ENCODE assay signal across 9 mouse cellular contexts in genomic region chr13:101914691-101915541, GRCm38 (mm10).
A peak's percentile ranks its signal among the peaks of the same experiment; 100 is the strongest.
DNase-seq lines count a peak whose midpoint lies in the region; ATAC-seq and TF ChIP-seq lines count a peak whose summit lies in the region.
"Had no signal": no experiment of that assay in that cellular context is flagged by ENCODE, and none has a peak within 500 bp of the region (broad histone marks: within the 10 kb centered on the region; RNA-seq: fewer than 3 reads in every experiment).

No protein-coding gene starts in this region.

- peak; percentile 82 for DNase-seq in brain, embryonic 14.5 days (ENCODE audit: low read depth)
- DNase-seq in heart, adult 2 months = peak; percentile 20 to 31
- DNase-seq in left cerebral cortex, postnatal 4 days = peak; percentile 14
- peak; percentile 48 for DNase-seq in stomach, postnatal 0 days (ENCODE audit: low spot score)
- no peak for DNase-seq in ovary, postnatal 36 days (ENCODE audit: low spot score)
- DNase-seq in ovary, postnatal 10 days (ENCODE audit: low spot score) = no peak

- no peak overlapping the region for H3K4me2 ChIP-seq in hindbrain, embryonic 16.5 days (ENCODE audit: low read length)
- no peak overlapping the region for H3K4me2 ChIP-seq in hindbrain, embryonic 13.5 days
- no peak overlapping the region for H3K4me2 ChIP-seq in stomach, postnatal 0 days (replicated peaks; ENCODE audit: low read depth)

- H3K9ac ChIP-seq in hindbrain, embryonic 16.5 days (ENCODE audit: low read depth, low read length) = no peak overlapping the region
- H3K9ac ChIP-seq in hindbrain, embryonic 13.5 days = no peak overlapping the region
- H3K9ac ChIP-seq in heart, adult 2 months (ENCODE audit: low read depth, low read length) = no peak overlapping the region
- no peak overlapping the region for H3K9ac ChIP-seq in stomach, postnatal 0 days (ENCODE audit: low read length)

- no peaks in the 10 kb centered on the region for H3K27me3 ChIP-seq in hindbrain, embryonic 16.5 days (replicated peaks; ENCODE audit: control insufficient read depth, insufficient read depth, low read length)
- no peaks in the 10 kb centered on the region for H3K27me3 ChIP-seq in hindbrain, embryonic 13.5 days
- no peaks in the 10 kb centered on the region for H3K27me3 ChIP-seq in heart, adult 2 months (ENCODE audit: control insufficient read depth, insufficient read depth, low read length)
- H3K27me3 ChIP-seq in stomach, postnatal 0 days (ENCODE audit: control insufficient read depth, insufficient read depth, low read length) = no peaks in the 10 kb centered on the region

- WGBS in hindbrain, embryonic 16.5 days = 37% methylated on average over 5 of the region's 5 CpGs
- WGBS in hindbrain, embryonic 13.5 days = 54% methylated on average over 5 of the region's 5 CpGs
- WGBS in heart, adult 2 months = 10% methylated on average over 5 of the region's 5 CpGs
- 8% methylated on average over 5 of the region's 5 CpGs for WGBS in stomach, postnatal 0 days

- no peak for TF ChIP-seq POLR2A in brain, embryonic 14.5 days (IDR thresholded peaks at IDR 0.05; ENCODE audit: borderline replicate concordance, extremely low read depth, insufficient read depth, insufficient read length, poor library complexity, severe bottlenecking)
- no peak for TF ChIP-seq POLR2A in heart, adult 2 months (IDR thresholded peaks at IDR 0.05; ENCODE audit: insufficient read depth, low read depth, low read length)

- H3K9me3 ChIP-seq in hindbrain, embryonic 16.5 days (ENCODE audit: control insufficient read depth, low read length) = no peaks in the 10 kb centered on the region
- no peaks in the 10 kb centered on the region for H3K9me3 ChIP-seq in hindbrain, embryonic 13.5 days
- H3K9me3 ChIP-seq in stomach, postnatal 0 days (ENCODE audit: control insufficient read depth, low read length) = no peaks in the 10 kb centered on the region
- H3K9me3 ChIP-seq: G1E had no signal

- peak; percentile 77; the same call in 1 of the 2 replicates for ATAC-seq in hindbrain, embryonic 16.5 days
- ATAC-seq in hindbrain, embryonic 13.5 days (ENCODE audit: low FRiP score) = no peak
- peak; percentile 75 for ATAC-seq in stomach, postnatal 0 days (ENCODE audit: low FRiP score, low TSS enrichment)

- no peak for TF ChIP-seq EP300 in heart, adult 2 months (IDR thresholded peaks at IDR 0.05; ENCODE audit: insufficient read depth, low read depth, low read length)
- TF ChIP-seq EP300 in stomach, postnatal 0 days (optimal IDR thresholded peaks at IDR 0.05) = no peak

- TF ChIP-seq CTCF in brain, embryonic 14.5 days (IDR thresholded peaks at IDR 0.05; ENCODE audit: borderline replicate concordance, extremely low read depth, insufficient read depth, insufficient read length) = no peak
- no peak for TF ChIP-seq CTCF in heart, adult 2 months (IDR thresholded peaks at IDR 0.05)
- TF ChIP-seq CTCF in stomach, postnatal 0 days (IDR thresholded peaks at IDR 0.05; ENCODE audit: low read depth) = no peak

- H3K4me1 ChIP-seq in hindbrain, embryonic 16.5 days (ENCODE audit: control insufficient read depth, insufficient read depth, low read depth, low read length) = peaks cover 5% of the 10 kb centered on the region; the same call in 1 of the 2 replicates
- peaks cover 12% of the 10 kb centered on the region; the same call in 1 of the 2 replicates for H3K4me1 ChIP-seq in hindbrain, embryonic 13.5 days (replicated peaks)
- peaks cover 11% of the 10 kb centered on the region for H3K4me1 ChIP-seq in heart, adult 2 months (ENCODE audit: control insufficient read depth, insufficient read depth, low read length)
- H3K4me1 ChIP-seq in stomach, postnatal 0 days (replicated peaks; ENCODE audit: control insufficient read depth, insufficient read depth) = 0 out of 2 replicates have a peak, but pooled peaks cover 2% of the 10 kb centered on the region

- intact Hi-C loops in heart, adult 2 months (cut with DNase I) = loop anchor here (5.0 kb wide), 2 partner anchors 77 to 407 kb away; no protein-coding TSS in a partner anchor
- intact Hi-C loops in left cerebral cortex, postnatal 4 days (cut with DNase I) = no loop called here

- H3K36me3 ChIP-seq in hindbrain, embryonic 16.5 days (ENCODE audit: control insufficient read depth, insufficient read depth, low read length) = no peaks in the 10 kb centered on the region
- no peaks in the 10 kb centered on the region for H3K36me3 ChIP-seq in hindbrain, embryonic 13.5 days
- peaks cover 10% of the 10 kb centered on the region; the same call in 1 of the 2 replicates for H3K36me3 ChIP-seq in heart, adult 2 months (ENCODE audit: control insufficient read depth, insufficient read depth, low read length)
- no peaks in the 10 kb centered on the region for H3K36me3 ChIP-seq in stomach, postnatal 0 days (ENCODE audit: control insufficient read depth, insufficient read depth, low read length)
- H3K36me3 ChIP-seq: G1E had no signal

- no peak overlapping the region for H3K27ac ChIP-seq in hindbrain, embryonic 16.5 days (ENCODE audit: low read depth, low read length)
- no peak overlapping the region for H3K27ac ChIP-seq in hindbrain, embryonic 13.5 days
- peak overlapping the region; percentile 77 for H3K27ac ChIP-seq in heart, adult 2 months
- H3K27ac ChIP-seq in stomach, postnatal 0 days (replicated peaks) = peak overlapping the region; percentile 81

- no peak overlapping the region for H3K4me3 ChIP-seq in hindbrain, embryonic 16.5 days (ENCODE audit: low read length)
- H3K4me3 ChIP-seq in hindbrain, embryonic 13.5 days = no peak overlapping the region
- no peak overlapping the region for H3K4me3 ChIP-seq in heart, adult 2 months
- no peak overlapping the region for H3K4me3 ChIP-seq in stomach, postnatal 0 days (ENCODE audit: low read depth, low read length)

- H3K79me2 ChIP-seq in heart, adult 2 months (replicated peaks; ENCODE audit: control insufficient read depth, insufficient read depth, low read length) = no peaks in the 10 kb centered on the region

Comparison
In these comparisons a context has a peak if more than half of its experiments do, and no peak if none do; other contexts are left out.
1. H3K27ac ChIP-seq: peak in heart, adult 2 months (single experiment) and stomach, postnatal 0 days (single experiment); none in hindbrain, embryonic 16.5 days (single experiment) and hindbrain, embryonic 13.5 days (single experiment).
2. DNase-seq: peak in brain, embryonic 14.5 days (single experiment), heart, adult 2 months (2 of 2), left cerebral cortex, postnatal 4 days (single experiment) and stomach, postnatal 0 days (single experiment); none in ovary, postnatal 36 days (single experiment) and ovary, postnatal 10 days (single experiment).